Mouse (Mus musculus): Measurements from ENCODE around the gene Hist1h2bh. TPM values are rescaled to one million over a fixed set of nuclear protein-coding genes. Genes with fewer than 3 reads are reported as not detected.

Gene Hist1h2bh
- total and polyA plus RNA-seq, 2 experiments, result 0.09 to 1.3 TPM

- Histone ChIP-seq H3K27me3 (ENCODE audit: control insufficient read depth, insufficient read depth, low read length) (no peaks in the 10 kb centered on the region), H3K79me2 (ENCODE audit: control insufficient read depth, insufficient read depth, low read length) (no peaks in the 10 kb centered on the region), H3K4me1 (ENCODE audit: control insufficient read depth, insufficient read depth, low read length) (no peaks in the 10 kb centered on the region), H3K36me3 (ENCODE audit: control insufficient read depth, insufficient read depth, low read length) (no peaks in the 10 kb centered on the region), H3K4me3 (ENCODE audit: insufficient read depth, low read depth, low read length) (peak overlapping the region; percentile 31), H3K27ac (replicated peaks; ENCODE audit: insufficient read depth, low read depth, low read length) (no peak overlapping the region), H3K9ac (ENCODE audit: low read depth, low read length) (peak overlapping the region; percentile 55; the same call in 1 of the 2 replicates)
- TF ChIP-seq CTCF (IDR thresholded peaks at IDR 0.05; ENCODE audit: low read depth, low read length) (no peak), POLR2A (IDR thresholded peaks at IDR 0.05; ENCODE audit: extremely low read depth, insufficient read depth, low read length) (no peak)
- DNase-seq (ENCODE audit: extremely low read depth, low read depth, low spot score), result peak; percentile 67
- WGBS, result 1% methylated on average over 17 of the region's 17 CpGs
Measured at GRCm38 (mm10) chr13:23526312-23526711, 16.9 kb downstream of the Hist1h2bh start.

GRCm38 (mm10) chr13:23525901-23526300 is 17.3 kb downstream of the Hist1h2bh start:
- no peak overlapping the region for H3K27ac ChIP-seq (replicated peaks; ENCODE audit: insufficient read depth, low read depth, low read length)
- TF ChIP-seq POLR2A (IDR thresholded peaks at IDR 0.05; ENCODE audit: extremely low read depth, insufficient read depth, low read length) (no peak), CTCF (IDR thresholded peaks at IDR 0.05; ENCODE audit: low read depth, low read length) (no peak)
- H3K36me3 ChIP-seq (ENCODE audit: control insufficient read depth, insufficient read depth, low read length), result no peaks in the 10 kb centered on the region
- 5% methylated on average over 10 of the region's 10 CpGs for WGBS
- no peak overlapping the region for H3K9ac ChIP-seq (ENCODE audit: low read depth, low read length)
- H3K79me2 ChIP-seq (ENCODE audit: control insufficient read depth, insufficient read depth, low read length), result no peaks in the 10 kb centered on the region
- no peak for DNase-seq (ENCODE audit: extremely low read depth, low read depth, low spot score)
- H3K4me1 ChIP-seq (ENCODE audit: control insufficient read depth, insufficient read depth, low read length), result no peaks in the 10 kb centered on the region
- no peak overlapping the region for H3K4me3 ChIP-seq (ENCODE audit: insufficient read depth, low read depth, low read length)
- no peaks in the 10 kb centered on the region for H3K27me3 ChIP-seq (ENCODE audit: control insufficient read depth, insufficient read depth, low read length)

- H3K4me3 ChIP-seq (ENCODE audit: insufficient read depth, low read depth, low read length), result no peak overlapping the region
- H3K36me3 ChIP-seq (ENCODE audit: control insufficient read depth, insufficient read depth, low read length), result no peaks in the 10 kb centered on the region
- H3K79me2 ChIP-seq (ENCODE audit: control insufficient read depth, insufficient read depth, low read length), result no peaks in the 10 kb centered on the region
- no peaks in the 10 kb centered on the region for H3K27me3 ChIP-seq (ENCODE audit: control insufficient read depth, insufficient read depth, low read length)
- no peak overlapping the region for H3K9ac ChIP-seq (ENCODE audit: low read depth, low read length)
- DNase-seq (ENCODE audit: extremely low read depth, low read depth, low spot score), result peak; percentile 74
- no peaks in the 10 kb centered on the region for H3K4me1 ChIP-seq (ENCODE audit: control insufficient read depth, insufficient read depth, low read length)
- 11% methylated on average over 5 of the region's 5 CpGs for WGBS
- H3K27ac ChIP-seq (replicated peaks; ENCODE audit: insufficient read depth, low read depth, low read length), result no peak overlapping the region
- TF ChIP-seq CTCF (IDR thresholded peaks at IDR 0.05; ENCODE audit: low read depth, low read length), result peak; percentile 85
- TF ChIP-seq POLR2A (IDR thresholded peaks at IDR 0.05; ENCODE audit: extremely low read depth, insufficient read depth, low read length), result no peak
Measured at GRCm38 (mm10) chr13:23524654-23525053, 18.5 kb downstream of the Hist1h2bh start.

GRCm38 (mm10) chr13:23523976-23524375 is 19.2 kb downstream of the Hist1h2bh start:
- Histone ChIP-seq H3K79me2 (ENCODE audit: control insufficient read depth, insufficient read depth, low read length) (no peaks in the 10 kb centered on the region), H3K36me3 (ENCODE audit: control insufficient read depth, insufficient read depth, low read length) (no peaks in the 10 kb centered on the region), H3K27me3 (ENCODE audit: control insufficient read depth, insufficient read depth, low read length) (no peaks in the 10 kb centered on the region), H3K9ac (ENCODE audit: low read depth, low read length) (no peak overlapping the region), H3K27ac (replicated peaks; ENCODE audit: insufficient read depth, low read depth, low read length) (no peak overlapping the region), H3K4me1 (ENCODE audit: control insufficient read depth, insufficient read depth, low read length) (no peaks in the 10 kb centered on the region), H3K4me3 (ENCODE audit: insufficient read depth, low read depth, low read length) (no peak overlapping the region)
- 42% methylated on average over 5 of the region's 5 CpGs for WGBS
- no peak for DNase-seq (ENCODE audit: extremely low read depth, low read depth, low spot score)
- TF ChIP-seq POLR2A (IDR thresholded peaks at IDR 0.05; ENCODE audit: extremely low read depth, insufficient read depth, low read length) (no peak), CTCF (IDR thresholded peaks at IDR 0.05; ENCODE audit: low read depth, low read length) (no peak)

- H3K4me1 ChIP-seq (ENCODE audit: control insufficient read depth, insufficient read depth, low read length), result no peaks in the 10 kb centered on the region
- 2% methylated on average over 14 of the region's 14 CpGs for WGBS
- H3K27me3 ChIP-seq (ENCODE audit: control insufficient read depth, insufficient read depth, low read length), result no peaks in the 10 kb centered on the region
- TF ChIP-seq POLR2A (IDR thresholded peaks at IDR 0.05; ENCODE audit: extremely low read depth, insufficient read depth, low read length), result no peak
- no peak for TF ChIP-seq CTCF (IDR thresholded peaks at IDR 0.05; ENCODE audit: low read depth, low read length)
- no peaks in the 10 kb centered on the region for H3K36me3 ChIP-seq (ENCODE audit: control insufficient read depth, insufficient read depth, low read length)
- H3K79me2 ChIP-seq (ENCODE audit: control insufficient read depth, insufficient read depth, low read length), result no peaks in the 10 kb centered on the region
- peak; percentile 78 for DNase-seq (ENCODE audit: extremely low read depth, low read depth, low spot score)
- no peak overlapping the region for H3K4me3 ChIP-seq (ENCODE audit: insufficient read depth, low read depth, low read length)
- H3K9ac ChIP-seq (ENCODE audit: low read depth, low read length), result no peak overlapping the region
- no peak overlapping the region for H3K27ac ChIP-seq (replicated peaks; ENCODE audit: insufficient read depth, low read depth, low read length)
Measured at GRCm38 (mm10) chr13:23521703-23522102, 21.5 kb downstream of the Hist1h2bh start.

GRCm38 (mm10) chr13:23519416-23519815 is 23.8 kb downstream of the Hist1h2bh start:
- no peak for TF ChIP-seq CTCF (IDR thresholded peaks at IDR 0.05; ENCODE audit: low read depth, low read length)
- no peak for TF ChIP-seq POLR2A (IDR thresholded peaks at IDR 0.05; ENCODE audit: extremely low read depth, insufficient read depth, low read length)
- Histone ChIP-seq H3K9ac (ENCODE audit: low read depth, low read length) (no peak overlapping the region), H3K4me1 (ENCODE audit: control insufficient read depth, insufficient read depth, low read length) (peaks cover 2% of the 10 kb centered on the region; the same call in 1 of the 2 replicates), H3K36me3 (ENCODE audit: control insufficient read depth, insufficient read depth, low read length) (no peaks in the 10 kb centered on the region), H3K79me2 (ENCODE audit: control insufficient read depth, insufficient read depth, low read length) (no peaks in the 10 kb centered on the region), H3K4me3 (ENCODE audit: insufficient read depth, low read depth, low read length) (peak overlapping the region; percentile 28; the same call in 1 of the 2 replicates), H3K27me3 (ENCODE audit: control insufficient read depth, insufficient read depth, low read length) (no peaks in the 10 kb centered on the region), H3K27ac (replicated peaks; ENCODE audit: insufficient read depth, low read depth, low read length) (no peak overlapping the region)
- WGBS, result under 1% methylated on average over 10 of the region's 10 CpGs
- DNase-seq (ENCODE audit: extremely low read depth, low read depth, low spot score), result peak; percentile 70
